Mouse (Mus musculus) R1 (cell line): ENCODE results near the gene Gfpt1.
"Not testable (repeated sequence)": the region's sequence is repeated elsewhere in the genome, so short reads cannot be mapped to it uniquely, and the experiment has no call there.

ENCODE experiments used
- DNase-seq: peaks from one replicate; pipeline ENCODE4 v3.0.0-alpha.2; 2018; ENCODE audit warnings: low read depth, low spot score

The Gfpt1 gene

DNA sequence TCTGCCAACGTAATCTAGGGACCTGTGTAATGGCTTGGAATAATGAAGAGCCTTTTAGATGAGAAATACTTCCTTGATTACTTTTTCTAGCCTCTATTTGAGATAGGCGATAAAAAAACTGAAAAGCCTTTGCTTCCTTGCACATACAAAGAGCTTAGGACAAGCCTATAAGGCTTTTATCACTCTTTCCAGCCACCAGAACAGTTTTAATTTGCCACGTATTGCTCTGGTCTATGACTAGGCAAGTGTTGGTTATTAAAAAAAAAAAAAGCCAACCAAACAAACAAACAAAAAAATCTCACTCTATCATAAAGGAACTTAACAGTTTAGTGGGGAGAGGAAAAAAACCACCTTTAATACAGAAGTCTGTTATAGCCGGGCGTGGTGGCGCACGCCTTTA, 1.2 kb upstream of the Gfpt1 start:
- DNase-seq = no peak

DNA sequence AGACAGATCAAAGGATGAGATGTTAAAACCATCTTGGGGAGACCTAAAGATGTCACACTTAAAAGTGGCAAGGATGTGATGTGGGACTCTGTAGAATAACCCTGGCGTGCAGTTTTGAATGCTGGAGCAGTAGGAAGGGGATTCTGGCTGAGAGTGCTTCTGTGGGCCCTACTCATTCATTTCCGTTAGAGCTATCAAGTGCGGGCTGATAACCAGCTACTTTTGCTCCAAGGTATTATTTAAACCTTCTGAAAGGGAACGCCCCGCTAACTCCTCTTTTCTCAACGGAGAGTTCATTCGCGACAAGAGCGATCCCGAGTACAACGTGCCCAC, 676 bp upstream of the Gfpt1 start:
- DNase-seq = no peak

GRCm38 (mm10) chr6:87043131-87043516, 478 bp downstream of the Gfpt1 start:
- no peak for DNase-seq

DNA sequence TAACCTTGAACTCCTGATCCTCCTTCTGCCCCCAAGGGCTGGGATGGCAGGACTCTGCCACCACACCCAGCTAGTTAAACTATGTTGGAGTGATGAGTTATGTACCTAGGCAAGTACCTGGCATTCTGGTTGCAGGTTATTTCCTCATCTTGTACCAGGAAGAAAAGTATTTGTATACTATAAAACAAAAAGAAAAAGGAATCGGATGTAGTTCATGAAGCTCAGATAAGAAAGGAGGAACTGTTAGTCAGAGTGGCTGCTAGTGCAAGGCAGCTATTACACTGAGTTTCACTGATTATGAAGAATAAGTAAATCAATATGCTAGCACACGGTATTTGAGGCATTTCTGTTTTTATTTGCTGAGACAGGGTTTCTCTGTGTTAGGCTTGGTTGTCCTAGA, 2.2 kb downstream of the Gfpt1 start:
- no peak for DNase-seq

GRCm38 (mm10) chr6:87045507-87045906, 2.9 kb downstream of the Gfpt1 start:
- DNase-seq = no peak

DNA sequence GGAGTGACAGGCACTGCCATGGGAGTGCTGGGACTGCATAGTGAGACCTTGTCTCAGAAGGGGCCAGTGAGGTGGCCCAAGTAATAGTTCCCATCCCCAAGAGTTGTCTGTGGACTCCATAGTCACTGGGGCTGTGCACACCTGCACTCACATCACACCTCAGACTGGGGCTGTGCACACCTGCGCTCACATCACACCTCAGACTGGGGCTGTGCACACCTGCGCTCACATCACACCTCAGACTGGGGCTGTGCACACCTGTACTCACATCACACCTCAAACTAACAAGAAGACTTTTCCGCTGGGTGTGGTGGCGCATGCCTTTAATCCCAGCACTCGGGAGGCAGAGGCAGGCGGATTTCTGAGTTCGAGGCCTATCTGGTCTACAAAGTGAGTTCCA, 6.1 kb downstream of the Gfpt1 start:
- not testable (repeated sequence) for DNase-seq

- DNase-seq = no peak
These were observed 9.3 kb downstream of the Gfpt1 start for GRCm38 (mm10) chr6:87051886-87052425.

DNA sequence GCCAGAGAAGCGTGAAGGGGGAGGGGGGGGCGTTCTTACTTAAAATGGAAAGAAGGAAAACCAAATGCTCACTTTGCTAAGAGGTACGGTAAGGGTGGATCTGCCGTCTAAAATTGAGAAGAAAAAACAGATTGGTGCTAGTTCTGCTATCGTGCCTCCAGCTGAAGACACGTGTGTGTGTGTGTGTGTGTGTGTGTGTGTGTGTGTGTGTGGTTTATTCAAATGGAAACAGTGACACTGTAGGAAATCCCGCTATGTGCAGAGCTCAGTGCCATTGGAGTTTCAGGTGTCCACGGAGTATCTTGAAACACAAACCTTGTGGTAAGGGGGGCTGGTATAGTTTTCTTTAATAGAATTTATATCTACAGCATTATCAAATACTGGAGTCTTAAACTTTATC, 11.5 kb downstream of the Gfpt1 start:
- DNase-seq = no peak

GRCm38 (mm10) chr6:87059754-87060153, 17.1 kb downstream of the Gfpt1 start:
- DNase-seq = no peak

DNA sequence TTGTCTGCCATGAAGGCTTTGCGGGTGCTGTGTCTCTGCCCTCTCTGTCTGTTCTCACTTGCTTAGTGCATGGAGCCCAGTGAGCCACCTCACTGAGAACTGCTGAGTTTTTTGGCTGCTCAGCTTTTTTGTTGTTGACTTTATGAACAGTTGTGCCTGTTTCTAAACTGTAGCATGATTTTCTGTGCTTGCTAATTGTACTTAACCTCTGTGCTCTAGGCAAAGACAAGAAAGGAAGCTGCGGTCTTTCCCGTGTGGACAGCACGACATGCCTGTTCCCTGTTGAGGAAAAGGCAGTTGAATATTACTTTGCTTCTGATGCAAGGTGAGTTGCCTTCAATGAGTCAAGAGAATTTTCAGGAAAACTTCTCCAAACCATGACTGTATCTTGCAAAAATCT, 20.9 kb downstream of the Gfpt1 start:
- no peak for DNase-seq

- no peak for DNase-seq
These were observed 25.6 kb downstream of the Gfpt1 start for GRCm38 (mm10) chr6:87068209-87068608.

DNA sequence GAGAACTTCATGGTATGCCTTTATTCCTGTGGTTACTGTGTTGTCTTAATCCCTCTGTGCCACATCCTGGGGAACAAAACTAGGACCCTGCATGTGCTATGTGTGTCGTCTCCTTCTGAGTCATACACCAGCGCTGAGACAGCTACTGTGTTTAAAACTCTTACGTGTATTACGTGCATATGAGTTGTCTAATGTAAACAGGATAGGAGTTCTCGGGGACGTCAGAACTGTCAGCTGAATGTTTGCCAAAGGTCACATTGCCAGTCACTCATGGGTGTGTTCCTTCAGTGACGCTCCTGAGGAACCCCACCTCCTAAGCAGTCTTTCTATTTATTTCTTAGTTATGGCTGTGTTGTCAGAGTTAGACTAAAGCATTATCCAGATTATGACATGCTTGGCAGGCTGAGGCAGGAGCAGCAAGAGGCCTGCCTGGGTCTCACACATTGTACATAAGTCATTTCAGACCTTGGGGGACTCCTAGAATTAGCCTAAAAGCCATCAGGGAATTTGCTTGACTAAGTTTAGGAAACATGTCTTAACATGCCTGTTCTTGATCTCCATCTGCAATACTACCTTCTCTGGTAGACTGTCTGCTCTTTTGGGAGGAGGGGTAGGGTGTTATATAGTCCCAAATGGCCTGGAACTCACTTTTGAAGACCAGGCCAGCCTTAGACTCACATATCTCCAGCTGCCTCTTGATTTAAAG, 26.7 kb downstream of the Gfpt1 start:
- no peak for DNase-seq

GRCm38 (mm10) chr6:87070641-87071040, 28.0 kb downstream of the Gfpt1 start:
- no peak for DNase-seq

GRCm38 (mm10) chr6:87072759-87073158, 30.1 kb downstream of the Gfpt1 start:
- DNase-seq = no peak

DNA sequence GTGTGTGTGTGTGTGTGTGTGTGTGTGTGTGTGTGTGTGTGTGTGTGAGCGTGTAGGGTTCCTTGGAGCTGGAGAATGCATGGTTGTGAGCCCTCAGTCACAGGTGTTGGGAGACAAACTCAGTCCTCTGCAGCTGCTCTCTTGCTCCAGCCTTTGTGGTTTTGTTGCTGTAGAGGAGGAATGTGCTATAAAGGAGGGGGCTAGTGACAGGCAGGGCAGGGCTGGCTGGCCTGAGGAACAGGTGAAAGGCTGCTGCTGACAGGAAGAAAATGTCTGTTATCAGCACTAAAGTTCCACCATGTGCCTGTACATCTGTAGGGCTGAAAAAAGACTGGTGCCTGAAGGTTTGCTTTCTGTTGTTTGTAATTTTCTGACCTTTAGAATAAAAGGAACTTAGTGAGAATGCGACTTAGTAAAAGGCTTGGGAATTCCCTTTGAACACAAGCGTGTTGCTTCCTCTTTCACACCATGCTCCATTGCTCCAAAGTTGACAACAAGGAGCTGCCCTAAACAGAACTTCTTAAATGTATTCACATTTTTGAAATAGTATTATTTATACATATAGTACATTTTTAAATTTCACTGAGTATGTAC, 32.5 kb downstream of the Gfpt1 start:
- DNase-seq = no peak

DNA sequence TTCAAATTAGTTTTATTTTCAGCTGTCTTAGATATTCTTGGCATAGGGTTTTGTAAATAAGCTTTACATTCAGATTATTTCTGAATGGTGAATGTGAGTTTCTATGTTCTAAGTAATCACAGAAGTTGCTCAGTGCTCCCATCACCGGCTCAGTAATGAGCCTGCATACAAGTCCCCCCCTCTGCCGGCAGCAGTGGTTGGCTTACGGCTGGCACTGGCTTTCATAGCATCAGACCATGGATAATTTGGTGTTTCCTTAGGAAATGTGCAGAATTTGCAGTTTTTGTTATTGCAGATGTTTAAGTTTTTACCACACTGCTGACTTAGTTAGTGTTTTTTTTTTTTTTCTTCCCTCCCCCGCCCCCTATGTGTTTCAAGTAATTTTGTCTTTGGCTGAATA, 36.8 kb downstream of the Gfpt1 start:
- no peak for DNase-seq

- no peak for DNase-seq
These were observed 42.4 kb downstream of the Gfpt1 start for GRCm38 (mm10) chr6:87085026-87085425.

DNA sequence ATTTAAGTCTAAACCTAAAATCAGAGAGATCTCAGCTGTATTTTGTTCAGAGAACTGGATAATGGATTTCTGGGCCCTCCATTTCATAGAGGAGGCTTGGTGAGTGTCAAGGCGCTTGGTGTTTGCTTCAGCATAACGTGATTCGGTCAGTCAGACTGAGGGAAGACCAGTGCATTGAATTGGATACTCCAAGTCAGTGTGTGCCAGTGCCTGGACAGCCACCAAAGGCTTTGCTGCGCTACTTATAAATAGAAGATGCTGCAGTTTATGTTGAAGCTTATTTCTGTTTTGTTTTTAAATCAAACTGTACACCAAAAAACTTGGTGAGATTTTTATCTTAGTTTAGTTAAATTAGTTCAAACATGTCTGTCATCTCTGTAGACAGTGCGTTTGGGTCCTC, 45.7 kb downstream of the Gfpt1 start:
- DNase-seq = no peak

DNA sequence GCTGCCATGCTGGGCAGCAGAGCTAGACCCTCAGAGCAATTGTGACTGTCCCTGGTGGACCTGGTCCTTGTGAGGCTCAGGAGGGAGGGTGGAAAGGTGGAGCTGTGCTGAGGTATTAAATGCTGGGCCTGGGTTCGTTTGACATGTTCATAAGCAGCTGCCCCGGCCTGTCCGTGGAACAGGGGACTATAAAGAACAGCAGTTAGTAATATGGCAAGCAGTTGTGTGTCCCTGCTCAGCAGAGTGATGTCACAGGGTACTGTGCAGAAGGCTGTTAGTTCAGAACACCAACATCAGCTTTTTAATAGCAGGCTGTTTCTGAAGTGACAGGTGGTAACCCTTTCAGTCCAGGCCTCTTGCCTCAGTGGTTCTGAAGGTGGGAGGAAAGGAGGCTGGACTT, 48.2 kb downstream of the Gfpt1 start:
- no peak for DNase-seq

GRCm38 (mm10) chr6:87092476-87092875, 49.8 kb downstream of the Gfpt1 start:
- no peak for DNase-seq

DNA sequence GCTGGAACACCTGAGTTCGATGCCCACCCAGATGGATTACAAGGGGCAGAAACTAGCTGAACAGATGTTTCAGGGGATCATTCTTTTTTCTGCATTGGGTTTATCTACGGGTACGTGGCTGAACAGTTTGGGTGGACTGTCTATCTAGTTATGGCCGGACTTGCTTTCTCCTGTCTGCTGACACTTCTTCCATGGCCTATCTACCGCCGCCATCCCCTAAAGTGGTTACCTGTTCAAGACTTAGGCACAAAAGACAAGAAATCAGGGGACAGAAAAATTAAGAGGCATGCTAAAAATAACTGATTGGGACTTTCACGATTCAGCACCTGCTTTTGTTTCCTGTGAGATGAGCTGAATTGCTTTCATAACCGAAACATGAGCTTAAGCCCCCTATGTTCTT, 51.0 kb downstream of the Gfpt1 start:
- DNase-seq = not testable (repeated sequence)

- DNase-seq = no peak
These were observed 56.6 kb downstream of the Gfpt1 start for GRCm38 (mm10) chr6:87099261-87099660.

- no peak for DNase-seq
These were observed 57.1 kb downstream of the Gfpt1 start for GRCm38 (mm10) chr6:87099671-87100296.
